Mouse (Mus musculus) lung, postnatal 0 days (tissue): ENCODE measurements around the gene Clasrp. TPM values are rescaled to one million over a fixed set of nuclear protein-coding genes. Genes with fewer than 3 reads are reported as not detected.

ENCODE experiments used
- ATAC-seq: fragments of 200-750 bp; cut with Nextera tagmentation; 2 replicates; pipeline ENCODE4 v1.8.0; 2017; ENCODE audit warnings: moderate library complexity
- DNase-seq: peaks from one replicate; pipeline ENCODE4 v3.0.0-alpha.2; 2016; ENCODE audit warnings: low spot score
- H3K27ac ChIP-seq: fragments of 300-500 bp; sonication (generic); 2 replicates; pipeline ENCODE4 v1.5.1; 2014; ENCODE audit warnings: antibody characterized with exemption, mild to moderate bottlenecking, low read length, mixed read lengths
- H3K27me3 ChIP-seq: fragments of 300-500 bp; sonication (generic); replicated peaks from 2 replicates; pipeline ENCODE4 v1.6.1; 2014; ENCODE audit warnings: low read length, mixed read lengths; ENCODE audit not compliant: insufficient read depth
- H3K36me3 ChIP-seq: fragments of 300-500 bp; sonication (generic); 2 replicates; pipeline ENCODE4 v1.6.1; 2014; ENCODE audit warnings: low read length, mixed read lengths; ENCODE audit not compliant: insufficient read depth
- H3K4me1 ChIP-seq: fragments of 300-500 bp; sonication (generic); 2 replicates; pipeline ENCODE4 v1.6.1; 2014; ENCODE audit warnings: antibody characterized with exemption, low read depth, low read length, mixed read lengths; ENCODE audit not compliant: insufficient read depth
- H3K4me2 ChIP-seq: fragments of 300-500 bp; sonication (generic); replicated peaks from 2 replicates; pipeline ENCODE4 v1.6.1; 2014; ENCODE audit warnings: low read depth, mild to moderate bottlenecking, low read length, moderate library complexity, mixed read lengths
- H3K4me3 ChIP-seq: fragments of 300-500 bp; sonication (generic); 2 replicates; pipeline ENCODE4 v1.5.1; 2014; ENCODE audit warnings: low read depth, low read length
- H3K9ac ChIP-seq: fragments of 300-500 bp; sonication (generic); replicated peaks from 2 replicates; pipeline ENCODE4 v1.6.1; 2014; ENCODE audit warnings: low read depth, mild to moderate bottlenecking
- H3K9me3 ChIP-seq: fragments of 300-500 bp; sonication (generic); 2 replicates; pipeline ENCODE4 v1.6.1; 2016; ENCODE audit warnings: low read length, mixed read lengths
- CTCF ChIP-seq: IDR thresholded peaks from 2 replicates; pipeline ENCODE4 v1.5.1; 2016; ENCODE audit warnings: antibody characterized with exemption, mild to moderate bottlenecking
- EP300 ChIP-seq: IDR thresholded peaks from 2 replicates; pipeline ENCODE4 v1.6.1; 2016; ENCODE audit warnings: antibody characterized with exemption, mild to moderate bottlenecking, control low read depth
- WGBS: fragments of 180-500 bp; shearing (Covaris S2); extraction: QIAGEN DNeasy Blood & Tissue Kit; methylation state at CpG from one replicate; pipeline ENCODE4 v1.1.7; 2014; 5-methylcytosine and 5-hydroxymethylcytosine counted together
- polyA plus RNA-seq: library from polyadenylated mRNA; unstranded; fragments of >200 nt; fragmentation: Nextera tagmentation; extraction: Ambion mirVana; gene quantifications from 2 replicates; pipeline ENCODE4 v1.2.1, GENCODE M21; 2015

Clasrp gene
- polyA plus RNA-seq, 1 experiment from 2014 or later, result 22.6 TPM

DNA sequence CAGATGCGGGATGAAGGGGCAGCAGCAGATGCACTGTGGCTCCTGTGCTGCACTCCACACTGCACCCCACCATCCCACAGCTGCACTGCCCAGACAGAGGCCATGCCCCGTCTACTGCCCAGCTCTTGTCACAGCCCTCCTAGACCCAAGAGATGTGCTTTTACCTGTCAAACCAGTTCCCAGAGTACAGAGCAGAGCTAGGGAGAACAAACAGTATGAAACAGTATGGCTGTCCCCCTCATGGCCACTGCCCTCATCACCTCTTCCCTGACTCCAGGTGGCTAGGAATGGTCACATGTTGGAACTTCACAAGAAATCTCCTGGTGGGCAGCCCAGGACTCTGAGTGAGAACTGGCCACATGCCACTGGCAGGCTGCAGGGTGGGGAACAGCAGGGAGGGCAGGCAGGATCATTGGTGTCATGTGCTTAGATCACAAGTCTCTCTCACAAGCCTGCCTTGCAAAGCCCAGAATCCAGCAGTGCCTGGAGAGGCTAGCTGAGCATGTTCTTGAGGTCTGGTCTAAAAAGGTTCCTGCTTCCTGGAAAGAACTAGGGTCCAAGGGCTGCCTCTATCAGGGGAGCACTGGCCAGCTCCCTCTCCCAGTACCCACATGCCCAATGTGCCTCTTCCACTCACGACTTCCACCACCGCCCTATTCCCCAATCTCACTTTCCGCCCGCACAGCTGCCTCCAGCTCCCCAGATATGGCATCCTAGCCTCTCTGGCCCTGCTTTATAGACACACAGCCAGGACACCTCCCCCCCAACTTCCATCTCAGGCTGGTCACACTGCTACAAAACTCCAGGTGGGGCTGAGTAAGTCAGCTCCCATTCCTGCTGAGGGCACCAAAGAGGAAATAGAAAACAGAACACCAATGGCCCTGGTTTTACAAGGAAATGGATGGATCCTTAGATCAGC is 46.0 kb downstream of the Clasrp start:
- peak overlapping the region; percentile 4 for H3K27ac ChIP-seq
- peak; percentile 70 for DNase-seq
- TF ChIP-seq EP300 (no peak), CTCF (no peak)
- H3K4me1 ChIP-seq, result peaks cover 11% of the 10 kb centered on the region
- peak; percentile 65 for ATAC-seq
- no peak overlapping the region for H3K9ac ChIP-seq
- H3K27me3 ChIP-seq, result no peaks in the 10 kb centered on the region
- H3K36me3 ChIP-seq, result no peaks in the 10 kb centered on the region
- no peak overlapping the region for H3K4me3 ChIP-seq
- no peak overlapping the region for H3K4me2 ChIP-seq
- H3K9me3 ChIP-seq, result no peaks in the 10 kb centered on the region
- 76% methylated on average over 6 of the region's 6 CpGs for WGBS

DNA sequence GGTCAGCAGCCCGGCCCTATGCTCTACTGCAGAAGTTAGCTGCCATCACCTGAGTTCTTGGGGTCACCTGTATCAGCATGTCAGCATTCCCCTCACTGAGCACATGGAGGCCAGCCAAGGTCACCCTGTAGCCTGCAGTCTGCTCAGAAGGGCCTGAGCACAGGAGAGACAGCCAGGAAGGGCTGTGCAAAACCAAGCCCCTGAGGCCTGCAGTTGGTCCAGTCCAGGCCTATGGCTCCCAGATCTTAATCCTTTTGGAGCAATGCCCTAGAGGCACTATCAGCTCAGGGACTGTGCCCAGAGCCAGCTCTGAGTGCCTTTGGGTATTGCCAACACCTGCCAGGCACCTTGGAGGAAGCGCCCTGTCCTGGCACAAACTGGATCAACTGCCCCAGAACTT is 47.2 kb downstream of the Clasrp start:
- Histone ChIP-seq H3K4me3 (no peak overlapping the region), H3K4me2 (no peak overlapping the region), H3K36me3 (no peaks in the 10 kb centered on the region), H3K27ac (peak overlapping the region; percentile 4; the same call in 1 of the 2 replicates), H3K27me3 (no peaks in the 10 kb centered on the region), H3K9ac (no peak overlapping the region), H3K9me3 (no peaks in the 10 kb centered on the region), H3K4me1 (peaks cover 11% of the 10 kb centered on the region)
- 88% methylated on average over 2 of the region's 2 CpGs for WGBS
- TF ChIP-seq CTCF, result no peak
- no peak for TF ChIP-seq EP300
- no peak for DNase-seq
- ATAC-seq, result no peak

- WGBS, result 72% methylated on average over 1 of the region's 1 CpGs
- Histone ChIP-seq H3K4me2 (no peak overlapping the region), H3K27me3 (no peaks in the 10 kb centered on the region), H3K4me3 (no peak overlapping the region), H3K36me3 (no peaks in the 10 kb centered on the region), H3K9me3 (no peaks in the 10 kb centered on the region), H3K4me1 (no peaks in the 10 kb centered on the region; the same call in 1 of the 2 replicates), H3K27ac (no peak overlapping the region), H3K9ac (no peak overlapping the region)
- ATAC-seq (no peak), DNase-seq (no peak)
- no peak for TF ChIP-seq CTCF
- no peak for TF ChIP-seq EP300
Observed at GRCm38 (mm10) chr7:19554168-19554567, 50.1 kb downstream of the Clasrp start.

- H3K4me1 ChIP-seq, result 0 out of 2 replicates have a peak, but pooled peaks cover 5% of the 10 kb centered on the region
- H3K9me3 ChIP-seq, result no peaks in the 10 kb centered on the region
- H3K27ac ChIP-seq, result no peak overlapping the region
- no peak overlapping the region for H3K4me3 ChIP-seq
- no peaks in the 10 kb centered on the region for H3K36me3 ChIP-seq
- no peak overlapping the region for H3K4me2 ChIP-seq
- DNase-seq, result no peak
- no peak overlapping the region for H3K9ac ChIP-seq
- 40% methylated on average over 2 of the region's 2 CpGs for WGBS
- no peak for ATAC-seq
- TF ChIP-seq EP300 (no peak), CTCF (no peak)
- no peaks in the 10 kb centered on the region for H3K27me3 ChIP-seq
Observed at GRCm38 (mm10) chr7:19552443-19552842, 51.8 kb downstream of the Clasrp start.

- H3K4me1 ChIP-seq, result peaks cover 8% of the 10 kb centered on the region
- H3K36me3 ChIP-seq, result no peaks in the 10 kb centered on the region
- DNase-seq, result no peak
- H3K9ac ChIP-seq, result no peak overlapping the region
- no peak overlapping the region for H3K27ac ChIP-seq
- no peaks in the 10 kb centered on the region for H3K27me3 ChIP-seq
- no peak for TF ChIP-seq CTCF
- no peak for TF ChIP-seq EP300
- no peak for ATAC-seq
- 86% methylated on average over 5 of the region's 5 CpGs for WGBS
- no peak overlapping the region for H3K4me3 ChIP-seq
- H3K4me2 ChIP-seq, result no peak overlapping the region
- H3K9me3 ChIP-seq, result no peaks in the 10 kb centered on the region
Observed at GRCm38 (mm10) chr7:19551634-19552033, 52.7 kb downstream of the Clasrp start.

GRCm38 (mm10) chr7:19549394-19549793 is 54.9 kb downstream of the Clasrp start:
- peaks cover 16% of the 10 kb centered on the region for H3K4me1 ChIP-seq
- no peak overlapping the region for H3K27ac ChIP-seq
- H3K9ac ChIP-seq, result no peak overlapping the region
- H3K36me3 ChIP-seq, result no peaks in the 10 kb centered on the region
- 49% methylated on average over 10 of the region's 10 CpGs for WGBS
- H3K9me3 ChIP-seq, result no peaks in the 10 kb centered on the region
- TF ChIP-seq CTCF (no peak), EP300 (no peak)
- H3K4me2 ChIP-seq, result no peak overlapping the region
- H3K27me3 ChIP-seq, result no peaks in the 10 kb centered on the region
- ATAC-seq (peak; percentile 62), DNase-seq (peak; percentile 60)
- H3K4me3 ChIP-seq, result no peak overlapping the region
